Mouse (Mus musculus) hindbrain, embryonic 10.5 days (tissue): ENCODE measurements around the gene 1700029H14Rik. TPM values are rescaled to one million over a fixed set of nuclear protein-coding genes. Genes with fewer than 3 reads are reported as not detected.
A peak's percentile ranks its signal among the peaks of the same experiment; 100 is the strongest.

Source experiments
- DNase-seq: peaks from one replicate; pipeline ENCODE4 v3.0.0-alpha.2; 2017; ENCODE audit warnings: low spot score
- H3K27ac ChIP-seq: fragments of 300-500 bp; sonication (generic); 2 replicates; pipeline ENCODE4 v1.5.1; 2016; ENCODE audit warnings: mild to moderate bottlenecking, moderate library complexity
- H3K27me3 ChIP-seq: fragments of 300-500 bp; sonication (generic); 2 replicates; pipeline ENCODE4 v1.6.1; 2016; ENCODE audit warnings: mild to moderate bottlenecking; ENCODE audit not compliant: poor library complexity, insufficient read depth, severe bottlenecking
- H3K36me3 ChIP-seq: fragments of 300-500 bp; sonication (generic); 2 replicates; pipeline ENCODE4 v1.6.1; 2016; ENCODE audit warnings: mild to moderate bottlenecking, moderate library complexity
- H3K4me1 ChIP-seq: fragments of 300-500 bp; sonication (generic); replicated peaks from 2 replicates; pipeline ENCODE4 v1.6.1; 2016; ENCODE audit warnings: mild to moderate bottlenecking
- H3K4me3 ChIP-seq: fragments of 300-500 bp; sonication (generic); 2 replicates; pipeline ENCODE4 v1.5.1; 2016; ENCODE audit warnings: mild to moderate bottlenecking, moderate library complexity
- H3K9me3 ChIP-seq: fragments of 300-500 bp; sonication (generic); 2 replicates; pipeline ENCODE4 v1.6.1; 2016; ENCODE audit warnings: mild to moderate bottlenecking, moderate library complexity
- WGBS: fragments of 180-500 bp; shearing (Covaris S2); methylation state at CpG from one replicate; pipeline ENCODE4 v1.1.7; 2016; 5-methylcytosine and 5-hydroxymethylcytosine counted together
- polyA plus RNA-seq: library from polyadenylated mRNA; unstranded; fragments of >200 nt; fragmentation: Nextera tagmentation; extraction: Ambion mirVana; gene quantifications from 2 replicates; pipeline ENCODE4 v1.2.1, GENCODE M21; 2016

Gene 1700029H14Rik
- polyA plus RNA-seq, 1 experiment from 2014 or later, result not detected

- Histone ChIP-seq H3K36me3 (peaks cover 36% of the 10 kb centered on the region), H3K27me3 (no peaks in the 10 kb centered on the region), H3K4me1 (no peaks in the 10 kb centered on the region), H3K27ac (no peak overlapping the region), H3K9me3 (no peaks in the 10 kb centered on the region), H3K4me3 (no peak overlapping the region)
- no peak for DNase-seq
- 81% methylated on average over 6 of the region's 6 CpGs for WGBS
Observed at GRCm38 (mm10) chr8:13591246-13591645, 29.0 kb upstream of the 1700029H14Rik start.

- H3K4me3 ChIP-seq, result no peak overlapping the region
- peaks cover 43% of the 10 kb centered on the region for H3K36me3 ChIP-seq
- no peaks in the 10 kb centered on the region for H3K27me3 ChIP-seq
- 88% methylated on average over 6 of the region's 6 CpGs for WGBS
- H3K27ac ChIP-seq, result no peak overlapping the region
- H3K9me3 ChIP-seq, result no peaks in the 10 kb centered on the region
- DNase-seq, result no peak
- H3K4me1 ChIP-seq, result no peaks in the 10 kb centered on the region
Observed at GRCm38 (mm10) chr8:13589071-13589470, 26.8 kb upstream of the 1700029H14Rik start.

GRCm38 (mm10) chr8:13584652-13585051 lies 22.4 kb upstream of the 1700029H14Rik start:
- Histone ChIP-seq H3K27ac (no peak overlapping the region), H3K27me3 (no peaks in the 10 kb centered on the region), H3K4me1 (no peaks in the 10 kb centered on the region), H3K36me3 (peaks cover 87% of the 10 kb centered on the region), H3K9me3 (no peaks in the 10 kb centered on the region), H3K4me3 (no peak overlapping the region)
- DNase-seq, result no peak
- WGBS, result 77% methylated on average over 8 of the region's 8 CpGs

- WGBS, result 92% methylated on average over 6 of the region's 6 CpGs
Observed at GRCm38 (mm10) chr8:13577869-13578268, 15.6 kb upstream of the 1700029H14Rik start.

GRCm38 (mm10) chr8:13571999-13572398 lies 9.7 kb upstream of the 1700029H14Rik start:
- H3K27ac ChIP-seq, result no peak overlapping the region
- H3K27me3 ChIP-seq, result no peaks in the 10 kb centered on the region
- 0 out of 2 replicates have a peak, but pooled peaks cover 3% of the 10 kb centered on the region for H3K9me3 ChIP-seq
- WGBS, result 91% methylated on average over 11 of the region's 11 CpGs
- H3K4me1 ChIP-seq, result no peaks in the 10 kb centered on the region
- no peak for DNase-seq
- peaks cover 55% of the 10 kb centered on the region for H3K36me3 ChIP-seq
- no peak overlapping the region for H3K4me3 ChIP-seq

More at GRCm38 (mm10) chr8:13577869-13578268, 15.6 kb upstream of the 1700029H14Rik start:
- Histone ChIP-seq H3K27ac (no peak overlapping the region), H3K9me3 (0 out of 2 replicates have a peak, but pooled peaks cover under 1% of the 10 kb centered on the region), H3K4me3 (no peak overlapping the region), H3K4me1 (no peaks in the 10 kb centered on the region), H3K27me3 (no peaks in the 10 kb centered on the region), H3K36me3 (peaks cover 85% of the 10 kb centered on the region)
- DNase-seq, result no peak

GRCm38 (mm10) chr8:13557526-13557925 lies 4.7 kb downstream of the 1700029H14Rik start:
- peaks cover 3% of the 10 kb centered on the region; the same call in 1 of the 2 replicates for H3K4me1 ChIP-seq
- no peak overlapping the region for H3K27ac ChIP-seq
- no peaks in the 10 kb centered on the region for H3K36me3 ChIP-seq
- no peaks in the 10 kb centered on the region for H3K9me3 ChIP-seq
- no peaks in the 10 kb centered on the region for H3K27me3 ChIP-seq
- WGBS, result 78% methylated on average over 2 of the region's 2 CpGs
- no peak for DNase-seq
- no peak overlapping the region for H3K4me3 ChIP-seq

- no peak for DNase-seq
- Histone ChIP-seq H3K36me3 (no peaks in the 10 kb centered on the region), H3K27ac (0 out of 2 replicates have a peak overlapping the region, but pooled peaks have one; percentile 40), H3K4me1 (peaks cover 6% of the 10 kb centered on the region; the same call in 1 of the 2 replicates), H3K27me3 (no peaks in the 10 kb centered on the region), H3K4me3 (no peak overlapping the region), H3K9me3 (no peaks in the 10 kb centered on the region)
- 92% methylated on average over 6 of the region's 6 CpGs for WGBS
Observed at GRCm38 (mm10) chr8:13551574-13551830, 10.8 kb downstream of the 1700029H14Rik start.

GRCm38 (mm10) chr8:13550718-13551573 lies 11.3 kb downstream of the 1700029H14Rik start:
- WGBS, result 59% methylated on average over 9 of the region's 9 CpGs
- Histone ChIP-seq H3K27me3 (no peaks in the 10 kb centered on the region), H3K27ac (0 out of 2 replicates have a peak overlapping the region, but pooled peaks have one; percentile 40), H3K4me3 (no peak overlapping the region), H3K4me1 (peaks cover 6% of the 10 kb centered on the region; the same call in 1 of the 2 replicates), H3K36me3 (no peaks in the 10 kb centered on the region), H3K9me3 (no peaks in the 10 kb centered on the region)
- DNase-seq, result peak; percentile 82

GRCm38 (mm10) chr8:13548831-13549230 lies 13.4 kb downstream of the 1700029H14Rik start:
- Histone ChIP-seq H3K4me3 (no peak overlapping the region), H3K27me3 (no peaks in the 10 kb centered on the region), H3K36me3 (no peaks in the 10 kb centered on the region), H3K9me3 (peaks cover 10% of the 10 kb centered on the region), H3K4me1 (peaks cover 6% of the 10 kb centered on the region; the same call in 1 of the 2 replicates), H3K27ac (no peak overlapping the region)
- WGBS, result 51% methylated on average over 9 of the region's 9 CpGs
- no peak for DNase-seq

- Histone ChIP-seq H3K4me3 (no peak overlapping the region), H3K27ac (no peak overlapping the region), H3K9me3 (peaks cover 10% of the 10 kb centered on the region), H3K27me3 (no peaks in the 10 kb centered on the region), H3K36me3 (no peaks in the 10 kb centered on the region), H3K4me1 (peaks cover 6% of the 10 kb centered on the region; the same call in 1 of the 2 replicates)
- no peak for DNase-seq
- WGBS, result 57% methylated on average over 4 of the region's 4 CpGs
Observed at GRCm38 (mm10) chr8:13548235-13548634, 14.0 kb downstream of the 1700029H14Rik start.

- Histone ChIP-seq H3K36me3 (no peaks in the 10 kb centered on the region), H3K27ac (no peak overlapping the region), H3K4me1 (peaks cover 3% of the 10 kb centered on the region; the same call in 1 of the 2 replicates), H3K27me3 (no peaks in the 10 kb centered on the region), H3K9me3 (peaks cover 10% of the 10 kb centered on the region), H3K4me3 (no peak overlapping the region)
- 83% methylated on average over 4 of the region's 4 CpGs for WGBS
- no peak for DNase-seq
Observed at GRCm38 (mm10) chr8:13546421-13546820, 15.8 kb downstream of the 1700029H14Rik start.

GRCm38 (mm10) chr8:13541526-13541925 lies 20.7 kb downstream of the 1700029H14Rik start:
- 75% methylated on average over 5 of the region's 5 CpGs for WGBS
- H3K4me1 ChIP-seq, result no peaks in the 10 kb centered on the region
- H3K27me3 ChIP-seq, result no peaks in the 10 kb centered on the region
- DNase-seq, result no peak
- H3K9me3 ChIP-seq, result peaks cover 10% of the 10 kb centered on the region
- no peak overlapping the region for H3K27ac ChIP-seq
- H3K4me3 ChIP-seq, result no peak overlapping the region
- no peaks in the 10 kb centered on the region for H3K36me3 ChIP-seq

GRCm38 (mm10) chr8:13540122-13540521 lies 22.1 kb downstream of the 1700029H14Rik start:
- Histone ChIP-seq H3K27me3 (no peaks in the 10 kb centered on the region), H3K4me3 (no peak overlapping the region), H3K9me3 (peaks cover 5% of the 10 kb centered on the region), H3K4me1 (no peaks in the 10 kb centered on the region), H3K36me3 (no peaks in the 10 kb centered on the region), H3K27ac (no peak overlapping the region)
- no peak for DNase-seq
- 89% methylated on average over 5 of the region's 5 CpGs for WGBS
